In genomic region chr5:41061646-41062045, GRCm38 (mm10) we compare ENCODE assay signal across 18 mouse cellular contexts.
"Had no signal": no experiment of that assay in that cellular context is flagged by ENCODE, and none has a peak within 500 bp of the region (broad histone marks: within the 10 kb centered on the region; RNA-seq: fewer than 3 reads in every experiment).

No protein-coding gene starts in this region.

- H3K9ac ChIP-seq: lung, embryonic 14.5 days; midbrain, embryonic 12.5 days; neural tube, embryonic 12.5 days had no signal

- H3K36me3 ChIP-seq: midbrain, embryonic 10.5 days; midbrain, embryonic 12.5 days; neural tube, embryonic 12.5 days had no signal

- H3K27me3 ChIP-seq: midbrain, embryonic 12.5 days; neural tube, embryonic 12.5 days had no signal

- H3K27ac ChIP-seq: midbrain, embryonic 10.5 days; midbrain, embryonic 12.5 days; neural tube, embryonic 12.5 days had no signal

- H3K4me2 ChIP-seq: lung, embryonic 14.5 days; midbrain, embryonic 12.5 days; neural tube, embryonic 12.5 days had no signal

- H3K9me3 ChIP-seq: midbrain, embryonic 10.5 days; midbrain, embryonic 12.5 days; neural tube, embryonic 12.5 days had no signal

- H3K4me1 ChIP-seq: midbrain, embryonic 10.5 days; midbrain, embryonic 12.5 days; neural tube, embryonic 12.5 days had no signal

- ATAC-seq: midbrain, embryonic 16.5 days had no signal

- H3K4me3 ChIP-seq: midbrain, embryonic 10.5 days; midbrain, embryonic 12.5 days; myocyte; neural tube, embryonic 12.5 days had no signal

- DNase-seq: lung, adult 18-20 months; lung, embryonic 14.5 days; lung, postnatal 10 days; lung, postnatal 4 days; midbrain, embryonic 14.5 days; retina, postnatal 1 day; right cerebral cortex, adult 18-20 months; right cerebral cortex, postnatal 25 days; right cerebral cortex, postnatal 4 days; spleen, adult 18-20 months; thymus, adult 18-20 months; thymus, postnatal 14 days; thymus, postnatal 36 days had no signal
